Mouse (Mus musculus) ES-Bruce4 (cell line): ENCODE measurements around the gene Exo5.

ENCODE experiments used
- CTCF ChIP-seq: IDR thresholded peaks from one replicate; pipeline ENCODE4 v1.8.1; 2011; ENCODE audit warnings: low read depth, low read length
- POLR2A ChIP-seq: IDR thresholded peaks from one replicate; pipeline ENCODE4 v1.8.1; 2011; ENCODE audit warnings: low read length; ENCODE audit not compliant: insufficient read depth

DNA sequence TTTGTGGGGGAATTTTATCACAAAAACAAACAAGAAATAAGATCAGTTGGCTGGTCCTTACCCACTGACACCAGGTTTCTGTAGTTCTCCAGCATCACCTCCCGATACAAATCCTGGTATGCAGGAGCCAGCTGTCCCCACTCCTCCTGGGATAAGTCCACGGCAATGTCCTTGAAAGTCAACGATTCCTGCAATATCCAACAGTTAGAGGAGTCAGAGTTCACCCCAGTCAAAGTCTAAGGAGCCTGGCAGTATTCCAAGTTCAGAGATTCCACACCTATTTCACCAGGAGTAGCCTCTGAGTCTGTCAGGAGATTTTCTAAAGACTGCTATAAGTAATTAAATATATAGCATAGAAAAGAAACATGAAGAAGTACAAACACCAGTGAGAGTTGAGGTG lies 10.2 kb upstream of the Exo5 start:
- TF ChIP-seq CTCF (no peak), POLR2A (no peak)
